Mouse (Mus musculus) forebrain, embryonic 10.5 days (tissue): ENCODE measurements at regions not wholly inside any gene's neighbourhood (a gene's known extent, or its start where the extent isn't known, plus 50 kb on each side); places are given as distances from the start of the nearest gene placed in this dataset.

Experiments used
- DNase-seq: peaks from one replicate; pipeline ENCODE4 v3.0.0-alpha.2; 2017; ENCODE audit warnings: low spot score; ENCODE audit errors: extremely low spot score
- H3K27ac ChIP-seq: fragments of 300-500 bp; sonication (generic); 2 replicates; pipeline ENCODE4 v1.5.1; 2016; ENCODE audit warnings: mild to moderate bottlenecking
- H3K27me3 ChIP-seq: fragments of 300-500 bp; sonication (generic); 2 replicates; pipeline ENCODE4 v1.6.1; 2016; ENCODE audit warnings: mild to moderate bottlenecking; ENCODE audit not compliant: poor library complexity, severe bottlenecking
- H3K36me3 ChIP-seq: fragments of 300-500 bp; sonication (generic); replicated peaks from 2 replicates; pipeline ENCODE4 v1.6.1; 2016; ENCODE audit warnings: mild to moderate bottlenecking, moderate library complexity
- H3K4me1 ChIP-seq: fragments of 300-500 bp; sonication (generic); 2 replicates; pipeline ENCODE4 v1.6.1; 2016
- H3K4me3 ChIP-seq: fragments of 300-500 bp; sonication (generic); 2 replicates; pipeline ENCODE4 v1.5.1; 2016; ENCODE audit warnings: mild to moderate bottlenecking, moderate library complexity
- H3K9me3 ChIP-seq: fragments of 300-500 bp; sonication (generic); 2 replicates; pipeline ENCODE4 v1.6.1; 2016; ENCODE audit warnings: mild to moderate bottlenecking, moderate library complexity
- WGBS: fragments of 180-500 bp; shearing (Covaris S2); methylation state at CpG from one replicate; pipeline ENCODE4 v1.1.7; 2016; 5-methylcytosine and 5-hydroxymethylcytosine counted together

- H3K9me3 ChIP-seq, result no peaks in the 10 kb centered on the region
- no peaks in the 10 kb centered on the region for H3K4me1 ChIP-seq
- WGBS, result 91% methylated on average over 1 of the region's 1 CpGs
Observed at GRCm38 (mm10) chr4:87611116-87611515, 380.8 kb upstream of the Slc24a2 start.

DNA sequence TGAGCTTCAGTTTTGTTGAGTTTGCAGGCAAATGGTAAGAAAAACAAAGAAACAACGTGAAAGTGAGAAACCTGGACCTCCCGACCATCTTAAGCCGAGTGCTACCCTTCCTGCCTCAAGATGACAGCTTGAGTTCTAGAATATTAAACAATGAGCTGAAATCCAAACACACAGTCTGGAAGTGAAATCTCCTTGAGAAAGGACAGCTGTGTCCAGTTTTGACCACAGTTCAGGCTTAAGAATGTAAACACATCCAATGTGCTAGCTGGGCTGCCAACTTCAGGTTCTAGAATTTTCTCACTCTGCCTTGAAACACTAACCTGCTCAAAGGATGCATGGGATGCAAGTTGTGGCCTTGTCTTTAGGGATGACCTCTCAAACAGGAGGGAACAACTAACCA is 363.4 kb upstream of the Slc24a2 start:
- Histone ChIP-seq H3K27me3 (no peaks in the 10 kb centered on the region), H3K9me3 (no peaks in the 10 kb centered on the region), H3K27ac (no peak overlapping the region), H3K36me3 (no peaks in the 10 kb centered on the region), H3K4me1 (no peaks in the 10 kb centered on the region), H3K4me3 (no peak overlapping the region)
- no peak for DNase-seq
- WGBS, result 91% methylated on average over 3 of the region's 3 CpGs

More at GRCm38 (mm10) chr4:87611116-87611515, 380.8 kb upstream of the Slc24a2 start:
- no peaks in the 10 kb centered on the region for H3K36me3 ChIP-seq
- no peak for DNase-seq
- no peak overlapping the region for H3K4me3 ChIP-seq
- H3K27ac ChIP-seq, result no peak overlapping the region
- H3K27me3 ChIP-seq, result no peaks in the 10 kb centered on the region

- H3K27ac ChIP-seq, result no peak overlapping the region
- H3K27me3 ChIP-seq, result no peaks in the 10 kb centered on the region
- 94% methylated on average over 3 of the region's 3 CpGs for WGBS
- no peaks in the 10 kb centered on the region for H3K9me3 ChIP-seq
- H3K36me3 ChIP-seq, result no peaks in the 10 kb centered on the region
- no peak overlapping the region for H3K4me3 ChIP-seq
- no peaks in the 10 kb centered on the region for H3K4me1 ChIP-seq
- DNase-seq, result no peak
Observed at GRCm38 (mm10) chr4:87590797-87591196, 360.5 kb upstream of the Slc24a2 start.

- WGBS, result 81% methylated on average over 3 of the region's 3 CpGs
- no peak for DNase-seq
- Histone ChIP-seq H3K4me1 (no peaks in the 10 kb centered on the region), H3K9me3 (no peaks in the 10 kb centered on the region), H3K4me3 (no peak overlapping the region), H3K36me3 (no peaks in the 10 kb centered on the region), H3K27ac (no peak overlapping the region), H3K27me3 (no peaks in the 10 kb centered on the region)
Observed at GRCm38 (mm10) chr4:87578164-87578563, 347.9 kb upstream of the Slc24a2 start.

DNA sequence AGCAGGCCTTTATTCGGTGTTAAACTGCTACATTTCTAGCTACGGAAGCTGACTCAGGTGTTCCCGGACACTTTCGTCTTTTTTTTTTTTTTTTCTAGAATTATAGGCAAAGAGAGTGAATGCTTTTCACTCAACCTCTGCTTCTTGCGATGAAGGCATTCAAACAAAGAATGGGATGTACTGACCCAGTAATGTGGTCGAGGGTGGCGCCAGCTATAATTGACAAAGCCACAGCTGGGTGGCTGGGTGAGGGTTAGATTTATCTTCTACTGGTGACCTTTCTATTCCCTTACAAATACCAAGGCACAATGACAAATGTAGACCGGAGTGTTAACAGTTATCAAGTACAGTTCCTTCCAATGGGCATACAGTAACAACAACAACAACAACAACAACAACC is 340.7 kb upstream of the Slc24a2 start:
- no peaks in the 10 kb centered on the region for H3K36me3 ChIP-seq
- 87% methylated on average over 8 of the region's 8 CpGs for WGBS
- H3K4me3 ChIP-seq, result no peak overlapping the region
- H3K27ac ChIP-seq, result no peak overlapping the region
- no peaks in the 10 kb centered on the region for H3K27me3 ChIP-seq
- peaks cover 4% of the 10 kb centered on the region; the same call in 1 of the 2 replicates for H3K4me1 ChIP-seq
- no peaks in the 10 kb centered on the region for H3K9me3 ChIP-seq
- no peak for DNase-seq

DNA sequence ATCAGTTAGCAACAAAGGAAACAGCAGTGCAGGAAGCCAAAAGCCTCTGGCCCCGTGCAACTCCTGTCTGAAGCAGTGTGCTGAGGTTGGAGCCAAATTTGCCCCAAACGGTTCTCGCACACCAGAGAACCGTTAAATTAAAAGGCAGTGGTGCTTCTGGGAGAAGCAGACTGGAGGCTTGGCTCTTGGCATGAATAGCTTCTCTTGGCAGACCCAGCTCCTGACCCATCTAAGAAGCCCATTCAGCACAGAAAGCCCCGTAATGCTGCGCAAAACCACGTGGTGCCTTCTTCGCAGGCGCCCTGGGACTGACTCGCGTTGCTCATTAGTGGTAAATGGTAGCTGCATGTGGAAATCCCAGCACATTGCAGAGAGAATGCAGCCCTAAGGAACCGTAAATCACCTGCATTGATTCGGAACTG is 340.2 kb upstream of the Slc24a2 start:
- DNase-seq, result no peak
- Histone ChIP-seq H3K27me3 (no peaks in the 10 kb centered on the region), H3K4me1 (peaks cover 4% of the 10 kb centered on the region; the same call in 1 of the 2 replicates), H3K36me3 (no peaks in the 10 kb centered on the region), H3K9me3 (no peaks in the 10 kb centered on the region), H3K27ac (no peak overlapping the region), H3K4me3 (no peak overlapping the region)
- WGBS, result 79% methylated on average over 13 of the region's 13 CpGs

DNA sequence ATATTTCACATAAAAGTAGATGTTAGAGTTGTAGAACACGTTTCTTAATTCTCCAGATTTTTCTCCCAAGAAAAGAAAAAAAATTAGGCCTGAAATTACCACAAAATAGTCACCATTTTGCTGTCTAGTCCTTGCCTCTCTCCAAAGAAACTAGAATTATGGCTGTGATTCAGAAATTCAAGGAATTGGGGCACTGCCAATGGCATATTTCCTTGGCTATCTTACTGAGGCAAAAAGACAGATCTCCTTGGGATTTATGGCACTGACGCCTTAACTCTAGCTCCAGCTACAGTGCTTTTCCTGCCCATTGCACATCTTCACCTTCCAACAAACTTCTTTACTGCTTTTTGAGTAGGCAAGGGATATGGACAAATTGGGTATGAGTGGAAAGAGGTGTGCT is 336.3 kb upstream of the Slc24a2 start:
- Histone ChIP-seq H3K9me3 (no peaks in the 10 kb centered on the region), H3K27ac (no peak overlapping the region), H3K27me3 (no peaks in the 10 kb centered on the region), H3K4me1 (peaks cover 4% of the 10 kb centered on the region; the same call in 1 of the 2 replicates), H3K4me3 (no peak overlapping the region), H3K36me3 (no peaks in the 10 kb centered on the region)
- no peak for DNase-seq
- WGBS, result 87% methylated on average over 2 of the region's 2 CpGs

GRCm38 (mm10) chr4:87554912-87555311 is 324.6 kb upstream of the Slc24a2 start:
- no peak for DNase-seq
- H3K36me3 ChIP-seq, result no peaks in the 10 kb centered on the region
- H3K4me3 ChIP-seq, result no peak overlapping the region
- 91% methylated on average over 3 of the region's 3 CpGs for WGBS
- H3K27ac ChIP-seq, result no peak overlapping the region
- H3K9me3 ChIP-seq, result no peaks in the 10 kb centered on the region
- H3K4me1 ChIP-seq, result peaks cover 4% of the 10 kb centered on the region; the same call in 1 of the 2 replicates
- H3K27me3 ChIP-seq, result no peaks in the 10 kb centered on the region
